Mouse (Mus musculus): Measurements from ENCODE around the gene Gm44790.

The Gm44790 gene

GRCm38 (mm10) chr6:86403728-86404099 lies 22.7 kb upstream of the Gm44790 start:
- in situ Hi-C loops (cut with MboI; ENCODE audit: low sequenced_read_pairs): no loop called here

- in situ Hi-C loops (cut with MboI; ENCODE audit: low sequenced_read_pairs): no loop called here
Observed at GRCm38 (mm10) chr6:86404100-86404861, 22.2 kb upstream of the Gm44790 start, which contains the start of gene Tia1. Gene Tia1 (plus strand): TSS chr6:86404219.

GRCm38 (mm10) chr6:86404996-86405395 lies 21.5 kb upstream of the Gm44790 start:
- in situ Hi-C loops (cut with MboI; ENCODE audit: low sequenced_read_pairs): no loop called here

GRCm38 (mm10) chr6:86406306-86406705 lies 20.2 kb upstream of the Gm44790 start:
- in situ Hi-C loops (cut with MboI; ENCODE audit: low sequenced_read_pairs): no loop called here

GRCm38 (mm10) chr6:86418711-86419110 lies 7.7 kb upstream of the Gm44790 start:
- in situ Hi-C loops (cut with MboI; ENCODE audit: low sequenced_read_pairs): no loop called here

- in situ Hi-C loops (cut with MboI; ENCODE audit: low sequenced_read_pairs): no loop called here
Observed at GRCm38 (mm10) chr6:86419239-86419638, 7.2 kb upstream of the Gm44790 start.

- in situ Hi-C loops (cut with MboI; ENCODE audit: low sequenced_read_pairs): no loop called here
Observed at GRCm38 (mm10) chr6:86420491-86420890, 6.0 kb upstream of the Gm44790 start.

GRCm38 (mm10) chr6:86431531-86431930 lies 5.1 kb downstream of the Gm44790 start:
- in situ Hi-C loops (cut with MboI; ENCODE audit: low sequenced_read_pairs): loop anchor here (10.0 kb wide), 1 partner anchor 243 kb away; no protein-coding TSS in a partner anchor

- in situ Hi-C loops (cut with MboI; ENCODE audit: low sequenced_read_pairs): loop anchor here (10.0 kb wide), 1 partner anchor 241 kb away; no protein-coding TSS in a partner anchor
Observed at GRCm38 (mm10) chr6:86433696-86434095, 7.2 kb downstream of the Gm44790 start.

GRCm38 (mm10) chr6:86437711-86438110 lies 11.3 kb downstream of the Gm44790 start:
- in situ Hi-C loops (cut with MboI; ENCODE audit: low sequenced_read_pairs): loop anchor here (10.0 kb wide), 1 partner anchor 237 kb away; no protein-coding TSS in a partner anchor

GRCm38 (mm10) chr6:86438272-86439118 lies 12.0 kb downstream of the Gm44790 start, which contains the start of gene C87436:
Gene C87436 (plus strand): TSS chr6:86438374.
- in situ Hi-C loops (cut with MboI; ENCODE audit: low sequenced_read_pairs): loop anchor here (10.0 kb wide), 1 partner anchor 236 kb away; no protein-coding TSS in a partner anchor

GRCm38 (mm10) chr6:86439119-86439496 lies 12.7 kb downstream of the Gm44790 start:
- in situ Hi-C loops (cut with MboI; ENCODE audit: low sequenced_read_pairs): loop anchor here (10.0 kb wide), 1 partner anchor 236 kb away; no protein-coding TSS in a partner anchor

GRCm38 (mm10) chr6:86439531-86439930 lies 13.1 kb downstream of the Gm44790 start:
- in situ Hi-C loops (cut with MboI; ENCODE audit: low sequenced_read_pairs): loop anchor here (10.0 kb wide), 1 partner anchor 235 kb away; no protein-coding TSS in a partner anchor

- in situ Hi-C loops (cut with MboI; ENCODE audit: low sequenced_read_pairs): no loop called here
Observed at GRCm38 (mm10) chr6:86441571-86441970, 15.1 kb downstream of the Gm44790 start.

GRCm38 (mm10) chr6:86445551-86445950 lies 19.1 kb downstream of the Gm44790 start:
- in situ Hi-C loops (cut with MboI; ENCODE audit: low sequenced_read_pairs): no loop called here

- in situ Hi-C loops (cut with MboI; ENCODE audit: low sequenced_read_pairs): no loop called here
Observed at GRCm38 (mm10) chr6:86446927-86447568, 20.6 kb downstream of the Gm44790 start.

GRCm38 (mm10) chr6:86456727-86457126 lies 30.3 kb downstream of the Gm44790 start:
- in situ Hi-C loops (cut with MboI; ENCODE audit: low sequenced_read_pairs): no loop called here

GRCm38 (mm10) chr6:86463079-86463478 lies 36.6 kb downstream of the Gm44790 start:
- in situ Hi-C loops (cut with MboI; ENCODE audit: low sequenced_read_pairs): no loop called here

GRCm38 (mm10) chr6:86471317-86471716 lies 44.9 kb downstream of the Gm44790 start:
- in situ Hi-C loops (cut with MboI; ENCODE audit: low sequenced_read_pairs): no loop called here

GRCm38 (mm10) chr6:86471760-86472099 lies 45.3 kb downstream of the Gm44790 start:
- in situ Hi-C loops (cut with MboI; ENCODE audit: low sequenced_read_pairs): no loop called here
